Mouse (Mus musculus) C2C12 (cell line): ENCODE measurements around the gene Stk39.

Source experiments
- CEBPB ChIP-seq: IDR thresholded peaks from one replicate; pipeline ENCODE4 v1.6.1; 2011; ENCODE audit warnings: low read depth, mild to moderate bottlenecking, control low read depth, moderate library complexity
- CTCF ChIP-seq: IDR thresholded peaks from one replicate; pipeline ENCODE4 v1.5.1; 2011; ENCODE audit not compliant: control insufficient read depth, insufficient read depth, insufficient read length
- MAX ChIP-seq: IDR thresholded peaks from one replicate; pipeline ENCODE4 v1.6.1; 2011; ENCODE audit warnings: mild to moderate bottlenecking, control low read depth
- MYOG ChIP-seq: IDR thresholded peaks from one replicate; pipeline ENCODE4 v1.6.1; 2011; ENCODE audit not compliant: control insufficient read depth, insufficient read length; ENCODE audit errors: extremely low read depth
- USF1 ChIP-seq: IDR thresholded peaks from one replicate; pipeline ENCODE4 v1.6.1; 2011; ENCODE audit warnings: low read depth, mild to moderate bottlenecking, control low read depth, moderate library complexity

DNA sequence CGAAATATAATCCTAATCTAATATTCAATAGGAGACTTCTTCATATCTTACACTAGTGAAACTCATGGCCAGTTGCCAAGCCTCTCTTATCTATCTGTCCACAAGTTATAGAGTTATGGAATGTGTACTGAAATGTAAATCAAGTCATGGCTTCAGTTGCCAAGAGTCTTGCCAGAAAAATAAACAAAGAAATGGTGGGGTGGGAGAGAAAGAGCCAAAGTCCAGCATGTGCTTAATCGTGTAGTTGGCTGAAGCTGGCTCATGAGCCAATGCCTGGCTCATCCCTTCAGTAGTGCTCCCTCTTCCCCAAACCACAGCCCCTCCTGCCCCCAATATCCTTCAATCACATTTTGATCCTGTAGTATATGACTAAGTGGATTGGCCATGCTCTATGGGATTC is 242.2 kb downstream of the Stk39 start:
- TF ChIP-seq CTCF: no peak
- TF ChIP-seq MYOG: no peak
- TF ChIP-seq MAX: no peak
- no peak for TF ChIP-seq USF1
- no peak for TF ChIP-seq CEBPB
